Mouse (Mus musculus) frontal cortex, postnatal 10 days (tissue): ENCODE measurements around the gene Spns2.
"Not testable (repeated sequence)": the region's sequence is repeated elsewhere in the genome, so short reads cannot be mapped to it uniquely, and the experiment has no call there.

Experiments used
- DNase-seq, 2 experiments: peaks; one replicate each; pipeline ENCODE4 v3.0.0; 2022; ENCODE audit warnings: low spot score in 2 of 2, mixed read lengths in 1 of 2

Gene Spns2

GRCm38 (mm10) chr11:72436756-72437650, 52.7 kb downstream of the Spns2 start:
- no peak for DNase-seq

- DNase-seq: no peak
Observed at GRCm38 (mm10) chr11:72436271-72436670, 53.4 kb downstream of the Spns2 start.

GRCm38 (mm10) chr11:72435694-72436045, 54.0 kb downstream of the Spns2 start:
- DNase-seq: no peak

GRCm38 (mm10) chr11:72434963-72435693, 54.6 kb downstream of the Spns2 start, which contains the start of gene Ggt6:
TSS of gene Ggt6 (plus strand) at chr11:72435526.
- no peak for DNase-seq

GRCm38 (mm10) chr11:72430311-72431068, 59.2 kb downstream of the Spns2 start:
- DNase-seq: not testable (repeated sequence)

GRCm38 (mm10) chr11:72429288-72429690, 60.4 kb downstream of the Spns2 start:
- peak in 1 of 2 experiments; percentile 64 for DNase-seq

GRCm38 (mm10) chr11:72428694-72429093, 61.0 kb downstream of the Spns2 start:
- peak in 1 of 2 experiments; percentile 61 for DNase-seq

GRCm38 (mm10) chr11:72426884-72427283, 62.8 kb downstream of the Spns2 start:
- no peak for DNase-seq

- no peak for DNase-seq
Observed at GRCm38 (mm10) chr11:72425201-72425600, 64.5 kb downstream of the Spns2 start.

- DNase-seq: no peak
Observed at GRCm38 (mm10) chr11:72423686-72424085, 66.0 kb downstream of the Spns2 start.

- DNase-seq: no peak
Observed at GRCm38 (mm10) chr11:72421518-72422278, 68.0 kb downstream of the Spns2 start.

- no peak for DNase-seq
Observed at GRCm38 (mm10) chr11:72420460-72421122, 69.1 kb downstream of the Spns2 start.

- no peak for DNase-seq
Observed at GRCm38 (mm10) chr11:72419006-72419405, 70.7 kb downstream of the Spns2 start.

- DNase-seq: no peak
Observed at GRCm38 (mm10) chr11:72418227-72418626, 71.5 kb downstream of the Spns2 start.

GRCm38 (mm10) chr11:72417376-72417775, 72.3 kb downstream of the Spns2 start:
- no peak for DNase-seq

GRCm38 (mm10) chr11:72416666-72417065, 73.0 kb downstream of the Spns2 start:
- no peak for DNase-seq

GRCm38 (mm10) chr11:72415155-72415554, 74.5 kb downstream of the Spns2 start:
- DNase-seq: no peak

- no peak for DNase-seq
Observed at GRCm38 (mm10) chr11:72413601-72414190, 76.0 kb downstream of the Spns2 start.

- DNase-seq: no peak
Observed at GRCm38 (mm10) chr11:72413016-72413415, 76.7 kb downstream of the Spns2 start.

- DNase-seq: no peak
Observed at GRCm38 (mm10) chr11:72411945-72412344, 77.8 kb downstream of the Spns2 start.
